Mouse (Mus musculus) olfactory bulb, adult 2 months (tissue): ENCODE measurements at regions not wholly inside any gene's neighbourhood (a gene's known extent, or its start where the extent isn't known, plus 50 kb on each side); places are given as distances from the start of the nearest gene placed in this dataset.

Experiments used
- H3K27ac ChIP-seq: fragments of 200-500 bp; 2 replicates; pipeline ENCODE4 v1.5.1; 2012; ENCODE audit warnings: low read depth, low read length; ENCODE audit not compliant: insufficient read depth
- H3K4me1 ChIP-seq: fragments of 200-500 bp; 2 replicates; pipeline ENCODE4 v1.6.1; 2012; ENCODE audit warnings: low read length; ENCODE audit not compliant: control insufficient read depth, insufficient read depth
- H3K4me3 ChIP-seq: fragments of 200-500 bp; 2 replicates; pipeline ENCODE4 v1.5.1; 2012; ENCODE audit warnings: mild to moderate bottlenecking, low read depth, low read length, moderate library complexity; ENCODE audit not compliant: insufficient read depth
- CTCF ChIP-seq: fragments of 200-500 bp; IDR thresholded peaks from 2 replicates; pipeline ENCODE4 v1.5.1; 2012; ENCODE audit warnings: low read depth, mild to moderate bottlenecking, low read length, moderate library complexity; ENCODE audit not compliant: insufficient read depth
- POLR2A ChIP-seq: fragments of 200-500 bp; IDR thresholded peaks from 2 replicates; pipeline ENCODE4 v1.6.1; 2012; ENCODE audit warnings: mild to moderate bottlenecking, low read depth, low read length, moderate library complexity; ENCODE audit not compliant: insufficient read depth
- WGBS: fragments of 180-500 bp; shearing (Covaris S2); methylation state at CpG from one replicate; pipeline ENCODE4 v1.1.7; 2018; 5-methylcytosine and 5-hydroxymethylcytosine counted together

DNA sequence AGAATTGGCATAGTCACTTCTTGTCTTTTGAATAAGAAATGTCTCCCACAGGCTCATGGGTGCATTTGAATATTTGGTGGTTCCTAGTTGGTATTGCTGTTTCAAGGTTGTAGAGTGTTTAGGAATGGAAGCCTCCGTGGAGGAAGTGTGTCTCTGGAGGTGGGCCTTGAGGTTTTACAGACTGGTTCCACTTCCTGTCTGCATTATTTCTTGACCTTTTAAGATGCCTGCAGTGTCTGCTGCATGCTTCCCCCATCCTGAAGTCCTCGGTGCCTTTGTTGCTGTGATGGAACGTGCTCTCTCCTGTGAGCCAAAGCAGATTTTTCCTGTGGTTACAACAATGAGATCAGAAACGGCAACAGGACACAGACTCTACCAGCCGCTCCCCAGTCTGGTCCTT, 299.4 kb upstream of the Gadl1 start:
- peaks cover 3% of the 10 kb centered on the region; the same call in 1 of the 2 replicates for H3K4me1 ChIP-seq
- 89% methylated on average over 5 of the region's 5 CpGs for WGBS
- no peak overlapping the region for H3K4me3 ChIP-seq
- no peak overlapping the region for H3K27ac ChIP-seq
- TF ChIP-seq POLR2A: no peak
- no peak for TF ChIP-seq CTCF

- Histone ChIP-seq H3K4me1 (no peaks in the 10 kb centered on the region; the same call in 1 of the 2 replicates), H3K27ac (no peak overlapping the region), H3K4me3 (no peak overlapping the region)
- TF ChIP-seq POLR2A: no peak
- TF ChIP-seq CTCF: no peak
- WGBS: 92% methylated on average over 5 of the region's 5 CpGs
These were observed 297.5 kb upstream of the Gadl1 start for GRCm38 (mm10) chr9:115611713-115612112.

DNA sequence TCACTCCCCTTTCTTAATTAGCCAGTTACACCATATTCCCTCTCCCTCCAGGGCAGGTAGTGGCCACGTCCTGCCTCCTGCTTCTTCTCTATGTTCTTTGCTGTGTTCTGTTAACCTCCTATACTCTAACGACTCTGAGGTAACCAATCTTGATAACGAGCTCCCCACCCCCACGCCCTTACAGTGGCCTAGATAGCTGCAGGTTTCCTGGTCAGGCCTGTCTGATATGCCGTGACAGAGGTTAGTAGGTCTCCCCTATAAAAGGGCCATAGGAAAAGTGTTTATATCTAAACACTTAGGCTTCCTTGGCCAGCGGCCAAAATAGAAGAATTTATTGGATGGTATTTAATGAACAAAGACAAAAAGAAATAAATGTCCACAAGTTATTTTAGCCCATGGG, 296.3 kb upstream of the Gadl1 start:
- H3K27ac ChIP-seq: no peak overlapping the region
- no peaks in the 10 kb centered on the region; the same call in 1 of the 2 replicates for H3K4me1 ChIP-seq
- no peak overlapping the region for H3K4me3 ChIP-seq
- TF ChIP-seq CTCF (no peak), POLR2A (no peak)
- 85% methylated on average over 6 of the region's 6 CpGs for WGBS

GRCm38 (mm10) chr9:115614007-115614406, 295.2 kb upstream of the Gadl1 start:
- H3K4me3 ChIP-seq: no peak overlapping the region
- TF ChIP-seq POLR2A (no peak), CTCF (no peak)
- 77% methylated on average over 2 of the region's 2 CpGs for WGBS
- H3K27ac ChIP-seq: no peak overlapping the region
- H3K4me1 ChIP-seq: no peaks in the 10 kb centered on the region

GRCm38 (mm10) chr9:115617909-115618308, 291.3 kb upstream of the Gadl1 start:
- no peaks in the 10 kb centered on the region; the same call in 1 of the 2 replicates for H3K4me1 ChIP-seq
- H3K27ac ChIP-seq: no peak overlapping the region
- WGBS: 82% methylated on average over 6 of the region's 6 CpGs

GRCm38 (mm10) chr9:115623948-115624347, 285.3 kb upstream of the Gadl1 start:
- no peak overlapping the region for H3K27ac ChIP-seq
- WGBS: 59% methylated on average over 5 of the region's 5 CpGs
- no peak overlapping the region for H3K4me3 ChIP-seq
- TF ChIP-seq CTCF (no peak), POLR2A (no peak)
- H3K4me1 ChIP-seq: no peaks in the 10 kb centered on the region; the same call in 1 of the 2 replicates

More at GRCm38 (mm10) chr9:115617909-115618308, 291.3 kb upstream of the Gadl1 start:
- H3K4me3 ChIP-seq: no peak overlapping the region
- no peak for TF ChIP-seq POLR2A
- no peak for TF ChIP-seq CTCF

- TF ChIP-seq CTCF (no peak), POLR2A (no peak)
- H3K4me1 ChIP-seq: no peaks in the 10 kb centered on the region; the same call in 1 of the 2 replicates
- no peak overlapping the region for H3K4me3 ChIP-seq
- 70% methylated on average over 15 of the region's 15 CpGs for WGBS
- no peak overlapping the region for H3K27ac ChIP-seq
These were observed 284.3 kb upstream of the Gadl1 start for GRCm38 (mm10) chr9:115624721-115625496.

GRCm38 (mm10) chr9:115627551-115627950, 281.7 kb upstream of the Gadl1 start:
- Histone ChIP-seq H3K27ac (no peak overlapping the region), H3K4me1 (no peaks in the 10 kb centered on the region), H3K4me3 (no peak overlapping the region)
- 90% methylated on average over 3 of the region's 3 CpGs for WGBS
- TF ChIP-seq POLR2A (no peak), CTCF (no peak)

GRCm38 (mm10) chr9:115637114-115637513, 272.1 kb upstream of the Gadl1 start:
- H3K4me1 ChIP-seq: no peaks in the 10 kb centered on the region
- TF ChIP-seq CTCF (no peak), POLR2A (no peak)
- no peak overlapping the region for H3K27ac ChIP-seq
- no peak overlapping the region for H3K4me3 ChIP-seq
- 83% methylated on average over 6 of the region's 6 CpGs for WGBS
